Mouse (Mus musculus) liver, embryonic 14.5 days (tissue): ENCODE measurements around the gene Olfr1161. TPM values are rescaled to one million over a fixed set of nuclear protein-coding genes. Genes with fewer than 3 reads are reported as not detected.
"Not testable (repeated sequence)": the region's sequence is repeated elsewhere in the genome, so short reads cannot be mapped to it uniquely, and the experiment has no call there.

Source experiments
- ATAC-seq: fragments of 200-750 bp; cut with Nextera tagmentation; 2 replicates; pipeline ENCODE4 v1.8.0; 2017; ENCODE audit warnings: moderate number of reproducible peaks, mild to moderate bottlenecking, moderate library complexity; ENCODE audit not compliant: insufficient read depth
- DNase-seq, 3 experiments: peaks; one replicate each; pipeline ENCODE4 v3.0.0-alpha.2; 2012 to 2013; ENCODE audit warnings: low read depth in 3 of 3, low spot score in 3 of 3
- H3K27ac ChIP-seq: fragments of 300-500 bp; sonication (generic); 2 replicates; pipeline ENCODE4 v1.5.1; 2014; ENCODE audit warnings: moderate library complexity, mild to moderate bottlenecking, control low read depth, inconsistent platforms
- H3K27me3 ChIP-seq: fragments of 300-500 bp; sonication (generic); 2 replicates; pipeline ENCODE4 v1.6.1; 2014; ENCODE audit warnings: mild to moderate bottlenecking, low read length, moderate library complexity; ENCODE audit not compliant: control insufficient read depth, insufficient read depth
- H3K36me3 ChIP-seq: fragments of 300-500 bp; sonication (generic); replicated peaks from 2 replicates; pipeline ENCODE4 v1.6.1; 2014; ENCODE audit warnings: low read depth; ENCODE audit not compliant: control insufficient read depth, insufficient read depth
- H3K4me1 ChIP-seq, 2 experiments: fragments of 200-500 bp in 1 of 2; fragments of 300-500 bp in 1 of 2; sonication (generic) in 1 of 2; replicated peaks; 2 replicates each; pipeline ENCODE4 v1.6.1; 2012 to 2014; ENCODE audit warnings: antibody characterized with exemption in 1 of 2, inconsistent platforms in 1 of 2, low read length in 1 of 2; ENCODE audit not compliant: control insufficient read depth in 2 of 2, insufficient read depth in 2 of 2
- H3K4me2 ChIP-seq: fragments of 300-500 bp; sonication (generic); 2 replicates; pipeline ENCODE4 v1.6.1; 2014; ENCODE audit warnings: low read depth, mild to moderate bottlenecking, control low read depth, moderate library complexity
- H3K4me3 ChIP-seq, 2 experiments: fragments of 200-500 bp in 1 of 2; fragments of 300-500 bp in 1 of 2; sonication (generic) in 1 of 2; 2 replicates each; pipeline ENCODE4 v1.5.1; 2012 to 2014; ENCODE audit warnings: low read depth in 2 of 2, low read length in 2 of 2, mild to moderate bottlenecking in 2 of 2, control low read depth in 1 of 2, inconsistent platforms in 1 of 2, moderate library complexity in 1 of 2; ENCODE audit not compliant: insufficient read depth in 1 of 2
- H3K9ac ChIP-seq: fragments of 300-500 bp; sonication (generic); replicated peaks from 2 replicates; pipeline ENCODE4 v1.6.1; 2014; ENCODE audit warnings: mild to moderate bottlenecking, control low read depth, moderate library complexity
- H3K9me3 ChIP-seq: fragments of 300-500 bp; sonication (generic); 2 replicates; pipeline ENCODE4 v1.6.1; 2016; ENCODE audit warnings: low read length, mixed read lengths; ENCODE audit not compliant: control insufficient read depth
- CTCF ChIP-seq: IDR thresholded peaks from 2 replicates; pipeline ENCODE4 v1.5.1; 2016; ENCODE audit warnings: antibody characterized with exemption, low read depth, control low read depth
- EP300 ChIP-seq: IDR thresholded peaks from 2 replicates; pipeline ENCODE4 v1.6.1; 2016; ENCODE audit warnings: antibody characterized with exemption, low read depth
- WGBS: fragments of 180-500 bp; shearing (Covaris S2); extraction: QIAGEN DNeasy Blood & Tissue Kit; methylation state at CpG from one replicate; pipeline ENCODE4 v1.1.7; 2014; ENCODE audit not compliant: insufficient replicate concordance; 5-methylcytosine and 5-hydroxymethylcytosine counted together
- polyA plus RNA-seq, 2 experiments: library from polyadenylated mRNA; depleted of rRNA in 1 of 2; stranded (reverse) in 1 of 2; unstranded in 1 of 2; fragments of >200 nt; fragmentation: Nextera tagmentation in 1 of 2; extraction: Ambion mirVana in 1 of 2; gene quantifications; 2 replicates each; pipeline versions ENCODE4 v1.2.1 to v1.2.3; 2012 to 2014

The Olfr1161 gene
- polyA plus RNA-seq (2012; rRNA removed), result not detected in 2 replicates
- not detected in 2 replicates for polyA plus RNA-seq (2014; fragmentation: Nextera tagmentation; extraction: Ambion mirVana)

- not testable (repeated sequence) for ATAC-seq, H3K9ac ChIP-seq, H3K36me3 ChIP-seq, H3K27ac ChIP-seq, H3K9me3 ChIP-seq, H3K4me3 ChIP-seq, H3K4me2 ChIP-seq, H3K27me3 ChIP-seq, DNase-seq, H3K4me1 ChIP-seq
- WGBS, result 52% methylated on average over 1 of the region's 1 CpGs
Observed at GRCm38 (mm10) chr2:88022474-88022873, at the start of gene Olfr1161. Gene Olfr1161, plus strand, starts transcription at chr2:88022774.

GRCm38 (mm10) chr2:87974563-87974962 is 48.0 kb upstream of the Olfr1161 start, which contains the start of gene Olfr74:
Gene Olfr74, minus strand, starts transcription at chr2:87974663.
- Histone ChIP-seq H3K4me3 (no peak within 1 kb of the TSS), H3K27me3 (no peaks in the 10 kb centered on the region), H3K27ac (no peak within 1 kb of the TSS), H3K4me1 (no peaks in the 10 kb centered on the region), H3K9ac (no peak within 1 kb of the TSS), H3K36me3 (no peaks in the 10 kb centered on the region), H3K9me3 (no peaks in the 10 kb centered on the region), H3K4me2 (no peak within 1 kb of the TSS)
- TF ChIP-seq CTCF (no peak), EP300 (no peak)
- 44% methylated on average over 3 of the region's 3 CpGs for WGBS
- ATAC-seq (no peak), DNase-seq (no peak)

- DNase-seq (no peak), ATAC-seq (no peak)
- H3K9me3 ChIP-seq, result no peaks in the 10 kb centered on the region
- H3K27me3 ChIP-seq, result no peaks in the 10 kb centered on the region
- H3K4me2 ChIP-seq, result no peak within 1 kb of the TSS
- no peak within 1 kb of the TSS for H3K9ac ChIP-seq
- H3K27ac ChIP-seq, result no peak within 1 kb of the TSS
- no peak for TF ChIP-seq CTCF
- TF ChIP-seq EP300, result no peak
- no peaks in the 10 kb centered on the region for H3K4me1 ChIP-seq
- H3K4me3 ChIP-seq, result no peak within 1 kb of the TSS
- H3K36me3 ChIP-seq, result no peaks in the 10 kb centered on the region
Observed at GRCm38 (mm10) chr2:87989813-87990212, 32.8 kb upstream of the Olfr1161 start, which contains the start of gene Olfr1158. Gene Olfr1158, plus strand, starts transcription at chr2:87990113.

- Histone ChIP-seq H3K4me3 (no peak within 1 kb of the TSS), H3K9me3 (no peaks in the 10 kb centered on the region), H3K9ac (no peak within 1 kb of the TSS), H3K27ac (no peak within 1 kb of the TSS), H3K4me2 (no peak within 1 kb of the TSS), H3K27me3 (no peaks in the 10 kb centered on the region), H3K36me3 (no peaks in the 10 kb centered on the region), H3K4me1 (no peaks in the 10 kb centered on the region)
- ATAC-seq (no peak), DNase-seq (no peak)
- TF ChIP-seq EP300 (no peak), CTCF (no peak)
Observed at GRCm38 (mm10) chr2:88007515-88008318, 14.9 kb upstream of the Olfr1161 start, which contains the start of gene Olfr1160. Gene Olfr1160, minus strand, starts transcription at chr2:88008268.

- H3K4me3 ChIP-seq, result no peak within 1 kb of the TSS
- H3K27me3 ChIP-seq, result no peaks in the 10 kb centered on the region
- H3K9me3 ChIP-seq, result no peaks in the 10 kb centered on the region
- TF ChIP-seq EP300, result no peak
- TF ChIP-seq CTCF, result no peak
- H3K4me1 ChIP-seq, result no peaks in the 10 kb centered on the region
- no peak within 1 kb of the TSS for H3K27ac ChIP-seq
- no peak within 1 kb of the TSS for H3K4me2 ChIP-seq
- ATAC-seq (no peak), DNase-seq (no peak)
- no peak within 1 kb of the TSS for H3K9ac ChIP-seq
- H3K36me3 ChIP-seq, result no peaks in the 10 kb centered on the region
Observed at GRCm38 (mm10) chr2:88037599-88037998, 15.0 kb downstream of the Olfr1161 start, which contains the start of gene Olfr73. Gene Olfr73, minus strand, starts transcription at chr2:88037699.
